Mouse (Mus musculus): ENCODE measurements around the gene Epb41l2. TPM values are rescaled to one million over a fixed set of nuclear protein-coding genes. Genes with fewer than 3 reads are reported as not detected.

Gene Epb41l2
- total RNA-seq, 1 experiment from 2014 or later, result 77.6 TPM

GRCm38 (mm10) chr10:25427523-25427922 is 67.9 kb downstream of the Epb41l2 start:
- ATAC-seq (replicated peaks; ENCODE audit: insufficient number of reproducible peaks, low FRiP score, low TSS enrichment, poor library complexity, severe bottlenecking), result no peak

DNA sequence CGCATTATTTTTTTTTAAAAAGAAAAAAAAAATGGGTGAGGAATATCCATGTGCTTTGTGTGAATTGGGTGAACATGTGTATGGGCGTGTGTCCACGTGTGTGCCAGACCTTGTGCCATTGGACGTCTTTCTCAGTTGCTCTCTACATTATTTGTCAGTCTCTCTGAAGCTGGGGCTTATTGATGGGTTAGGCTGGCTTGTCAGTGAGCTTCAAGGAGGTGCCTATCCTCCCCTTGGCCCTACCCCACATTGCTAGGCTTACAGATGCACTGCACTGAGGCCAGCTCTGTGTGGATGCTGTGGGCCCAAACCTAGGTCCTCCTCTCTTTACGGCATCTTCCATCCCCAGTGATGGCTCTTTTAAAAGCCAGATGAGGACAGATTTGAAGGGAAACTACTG is 69.1 kb downstream of the Epb41l2 start:
- no peak for ATAC-seq (replicated peaks; ENCODE audit: insufficient number of reproducible peaks, low FRiP score, low TSS enrichment, poor library complexity, severe bottlenecking)

DNA sequence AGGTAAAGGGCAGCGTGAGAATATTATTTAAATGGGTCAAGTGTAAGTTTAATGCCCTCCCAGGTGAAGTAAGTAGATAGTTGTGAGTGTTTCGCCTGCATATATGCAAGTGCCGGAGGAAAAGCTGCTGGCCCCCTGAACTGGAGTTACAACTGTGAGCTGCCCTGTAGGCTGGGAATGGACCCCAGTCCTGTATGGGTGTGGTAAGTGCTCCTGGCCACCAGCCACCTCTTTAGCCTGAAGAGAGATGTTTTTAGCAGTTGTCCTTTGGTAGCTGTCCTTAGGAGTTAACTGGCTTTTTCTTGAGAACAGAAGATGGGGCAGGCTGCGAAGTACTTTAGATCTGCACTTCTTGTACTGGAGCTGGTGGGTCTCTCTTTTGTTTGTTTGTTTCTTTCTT is 69.7 kb downstream of the Epb41l2 start:
- ATAC-seq (replicated peaks; ENCODE audit: insufficient number of reproducible peaks, low FRiP score, low TSS enrichment, poor library complexity, severe bottlenecking), result no peak

GRCm38 (mm10) chr10:25430862-25431261 is 71.3 kb downstream of the Epb41l2 start:
- ATAC-seq (replicated peaks; ENCODE audit: insufficient number of reproducible peaks, low FRiP score, low TSS enrichment, poor library complexity, severe bottlenecking), result no peak

DNA sequence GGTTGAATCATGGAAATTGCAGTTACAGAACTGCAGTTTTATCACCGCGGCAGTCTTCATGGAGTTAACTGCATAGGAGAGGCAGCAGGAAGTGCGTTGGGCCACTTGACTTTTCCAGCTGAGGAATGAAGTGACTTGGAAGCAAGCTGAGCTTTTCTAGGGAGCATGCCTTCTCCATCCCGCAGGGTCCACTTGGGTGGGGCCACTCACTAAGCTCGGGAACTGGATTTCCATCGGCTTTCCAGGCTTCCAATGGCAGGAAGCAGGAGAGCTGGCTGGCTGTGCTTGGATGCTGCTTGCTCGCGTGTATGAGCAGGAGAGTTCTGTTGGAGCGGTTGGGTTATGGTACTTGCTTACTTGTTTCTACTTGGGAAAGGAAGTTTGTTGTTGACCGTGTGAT is 72.8 kb downstream of the Epb41l2 start:
- no peak for ATAC-seq (replicated peaks; ENCODE audit: insufficient number of reproducible peaks, low FRiP score, low TSS enrichment, poor library complexity, severe bottlenecking)

GRCm38 (mm10) chr10:25432938-25433337 is 73.3 kb downstream of the Epb41l2 start:
- ATAC-seq (replicated peaks; ENCODE audit: insufficient number of reproducible peaks, low FRiP score, low TSS enrichment, poor library complexity, severe bottlenecking), result no peak

DNA sequence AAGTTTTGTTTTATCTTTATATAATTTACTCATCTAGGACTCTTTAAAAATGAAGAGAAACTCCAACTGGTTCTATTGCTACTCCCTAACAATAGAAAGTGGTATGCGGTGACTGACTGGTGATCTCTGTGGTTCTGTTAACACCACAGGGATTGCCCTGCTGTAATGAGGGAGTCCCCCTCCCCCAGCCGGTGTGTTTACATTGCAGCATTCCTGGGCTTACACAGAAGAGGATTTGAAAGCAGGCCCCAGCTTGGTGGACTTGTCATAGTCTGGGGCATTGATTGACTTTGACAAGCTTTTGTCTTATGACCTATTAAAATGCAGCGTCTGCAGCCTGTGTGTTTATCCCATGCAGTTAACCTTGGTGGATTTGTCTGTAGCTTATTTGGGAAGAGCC is 73.9 kb downstream of the Epb41l2 start:
- no peak for ATAC-seq (replicated peaks; ENCODE audit: insufficient number of reproducible peaks, low FRiP score, low TSS enrichment, poor library complexity, severe bottlenecking)

- no peak for ATAC-seq (replicated peaks; ENCODE audit: insufficient number of reproducible peaks, low FRiP score, low TSS enrichment, poor library complexity, severe bottlenecking)
Measured at GRCm38 (mm10) chr10:25434358-25435044, 74.9 kb downstream of the Epb41l2 start.

- no peak for ATAC-seq (replicated peaks; ENCODE audit: insufficient number of reproducible peaks, low FRiP score, low TSS enrichment, poor library complexity, severe bottlenecking)
Measured at GRCm38 (mm10) chr10:25436703-25437401, 77.3 kb downstream of the Epb41l2 start.

DNA sequence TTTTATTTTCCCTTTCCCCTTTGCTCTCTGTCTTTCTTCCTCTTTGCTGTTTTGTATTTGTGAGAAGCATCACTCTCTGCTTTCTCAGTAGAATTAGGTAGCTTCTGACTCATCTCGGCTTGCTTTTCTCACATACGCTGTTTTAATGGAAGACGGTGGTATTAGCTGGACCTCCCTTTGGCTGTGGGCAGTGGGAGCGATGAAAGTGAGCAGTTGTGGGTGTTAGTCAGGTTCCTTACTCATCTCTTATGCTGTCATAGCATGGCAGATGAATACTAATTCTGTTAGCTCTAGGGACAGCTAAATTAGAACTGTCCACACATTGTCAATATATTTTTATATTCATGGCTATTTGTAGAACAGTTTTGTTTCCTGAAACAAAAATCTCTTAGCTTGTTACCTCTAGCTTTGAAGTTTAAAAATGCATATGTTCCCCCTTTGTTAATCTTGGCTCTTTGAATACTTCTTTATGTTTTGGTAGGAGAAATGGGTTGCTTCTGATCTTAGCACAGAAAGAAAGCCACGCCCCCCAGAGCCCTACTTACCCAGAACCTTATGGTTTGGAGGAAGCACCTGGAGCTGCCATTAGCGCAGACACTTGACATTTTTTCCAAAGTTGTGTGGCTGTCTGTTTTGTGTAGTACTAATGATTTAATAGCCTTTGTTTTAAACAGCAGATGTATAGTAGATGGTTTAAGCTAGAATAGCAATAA is 78.1 kb downstream of the Epb41l2 start:
- ATAC-seq (replicated peaks; ENCODE audit: insufficient number of reproducible peaks, low FRiP score, low TSS enrichment, poor library complexity, severe bottlenecking), result no peak

DNA sequence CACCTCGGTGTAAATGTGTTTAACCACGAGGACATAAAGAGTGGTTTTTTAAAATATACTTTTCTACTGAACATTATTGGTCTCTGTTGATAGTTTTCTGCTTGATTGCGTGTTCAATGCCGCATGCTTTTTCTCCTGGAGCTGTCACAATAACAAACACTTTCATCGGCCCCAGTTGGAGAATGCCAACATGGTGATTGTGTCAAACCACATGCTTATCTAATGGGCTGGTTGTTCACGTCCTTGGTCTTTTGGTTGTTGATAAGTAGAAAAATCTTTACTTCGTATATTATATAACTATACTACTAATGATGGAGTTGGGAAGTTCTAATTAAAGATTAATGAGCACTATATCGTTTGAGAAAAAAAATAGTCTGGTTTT is 78.7 kb downstream of the Epb41l2 start:
- ATAC-seq (replicated peaks; ENCODE audit: insufficient number of reproducible peaks, low FRiP score, low TSS enrichment, poor library complexity, severe bottlenecking), result no peak

- ATAC-seq (replicated peaks; ENCODE audit: insufficient number of reproducible peaks, low FRiP score, low TSS enrichment, poor library complexity, severe bottlenecking), result no peak
Measured at GRCm38 (mm10) chr10:25439163-25439562, 79.6 kb downstream of the Epb41l2 start.

DNA sequence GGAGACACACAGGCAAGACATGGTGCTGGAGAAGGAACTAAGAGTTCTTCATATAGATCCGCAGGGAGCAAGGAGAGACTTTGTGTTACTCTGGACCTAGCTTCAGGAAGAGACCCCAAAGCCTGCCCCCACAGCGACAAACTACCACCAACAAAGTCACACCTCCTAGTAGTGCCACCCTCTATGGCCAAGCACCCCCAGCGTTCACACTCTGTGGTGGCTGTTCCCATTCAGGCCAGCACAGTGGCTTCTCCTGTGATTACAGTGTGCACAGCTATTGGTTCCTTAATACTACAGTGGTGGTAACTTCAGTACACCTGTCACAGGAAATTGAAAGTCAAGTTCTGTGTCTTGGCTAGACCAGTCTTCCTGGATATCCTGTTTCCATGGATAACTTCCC is 80.3 kb downstream of the Epb41l2 start:
- no peak for ATAC-seq (replicated peaks; ENCODE audit: insufficient number of reproducible peaks, low FRiP score, low TSS enrichment, poor library complexity, severe bottlenecking)

GRCm38 (mm10) chr10:25441405-25441804 is 81.8 kb downstream of the Epb41l2 start:
- no peak for ATAC-seq (replicated peaks; ENCODE audit: insufficient number of reproducible peaks, low FRiP score, low TSS enrichment, poor library complexity, severe bottlenecking)

- ATAC-seq (replicated peaks; ENCODE audit: insufficient number of reproducible peaks, low FRiP score, low TSS enrichment, poor library complexity, severe bottlenecking), result no peak
Measured at GRCm38 (mm10) chr10:25443626-25444025, 84.0 kb downstream of the Epb41l2 start.

- no peak for ATAC-seq (replicated peaks; ENCODE audit: insufficient number of reproducible peaks, low FRiP score, low TSS enrichment, poor library complexity, severe bottlenecking)
Measured at GRCm38 (mm10) chr10:25444198-25444783, 84.7 kb downstream of the Epb41l2 start.

GRCm38 (mm10) chr10:25446953-25447525 is 87.4 kb downstream of the Epb41l2 start:
- no peak for ATAC-seq (replicated peaks; ENCODE audit: insufficient number of reproducible peaks, low FRiP score, low TSS enrichment, poor library complexity, severe bottlenecking)

DNA sequence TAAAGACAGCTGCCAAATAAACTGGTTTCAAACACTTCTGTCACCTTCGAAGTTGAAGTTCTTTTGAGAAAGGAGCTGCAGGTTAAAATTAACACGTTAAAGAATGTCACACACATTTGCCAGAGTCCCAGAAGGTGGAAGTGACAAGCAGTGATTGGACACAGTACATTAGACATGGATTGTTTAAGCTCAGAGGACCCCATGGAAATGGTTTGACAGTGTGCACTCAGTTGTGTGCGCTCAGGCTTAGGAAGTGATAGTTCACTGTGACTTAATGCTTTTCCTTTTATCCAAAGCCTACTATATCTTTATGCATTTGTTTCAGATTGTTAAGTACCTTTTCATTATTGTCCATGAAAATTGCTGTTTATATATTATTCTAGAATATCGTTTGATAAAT is 89.1 kb downstream of the Epb41l2 start:
- ATAC-seq (replicated peaks; ENCODE audit: insufficient number of reproducible peaks, low FRiP score, low TSS enrichment, poor library complexity, severe bottlenecking), result no peak

DNA sequence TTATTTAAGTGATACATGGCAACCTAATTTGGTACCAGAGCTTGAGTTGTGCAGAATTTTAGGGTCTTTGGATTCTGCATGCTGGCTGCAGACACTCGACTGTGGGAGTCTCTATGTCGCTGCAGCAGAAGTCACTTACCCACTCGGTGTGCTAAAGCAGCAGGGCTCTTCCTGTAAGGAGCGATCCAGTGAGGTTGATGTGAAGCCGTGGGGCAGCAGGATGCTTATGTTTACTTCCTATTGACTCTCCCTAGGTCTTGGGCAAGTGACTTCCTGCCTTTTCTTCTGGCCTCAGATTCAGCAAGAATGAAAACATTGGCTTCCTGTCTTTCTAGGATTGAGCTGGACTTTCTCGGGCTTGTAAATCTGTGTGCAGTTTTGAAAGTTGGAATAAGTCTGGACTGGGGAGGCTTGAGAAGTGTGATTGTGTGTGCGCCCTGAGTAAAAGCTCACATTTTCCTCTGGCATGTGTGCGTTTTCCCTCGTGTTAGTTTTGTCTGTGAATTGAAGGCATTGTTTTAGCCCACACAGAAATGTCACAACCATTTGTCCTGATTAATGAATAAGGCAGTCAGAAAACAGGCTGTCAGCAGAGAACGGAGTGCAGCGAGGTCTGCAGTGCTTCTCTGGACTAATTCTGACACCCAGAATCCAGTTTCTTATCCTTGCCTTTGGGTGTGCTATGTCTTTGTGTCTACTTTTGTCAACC is 89.9 kb downstream of the Epb41l2 start:
- no peak for ATAC-seq (replicated peaks; ENCODE audit: insufficient number of reproducible peaks, low FRiP score, low TSS enrichment, poor library complexity, severe bottlenecking)
